Mouse (Mus musculus): ENCODE data around the gene Hes6. TPM values are rescaled to one million over a fixed set of nuclear protein-coding genes. Genes with fewer than 3 reads are reported as not detected.

Gene Hes6
- polyA plus RNA-seq, 2 experiments, result 82.8 to 91.0 TPM

GRCm38 (mm10) chr1:91419862-91420600 is 6.2 kb upstream of the Hes6 start:
- Histone ChIP-seq H3K9ac (ENCODE audit: low read depth, low read length, severe bottlenecking) (no peak overlapping the region), H3K4me3 (replicated peaks; ENCODE audit: low read length) (no peak overlapping the region), H3K4me1 (ENCODE audit: control insufficient read depth, insufficient read depth, low read length) (peaks cover 10% of the 10 kb centered on the region), H3K36me3 (ENCODE audit: control insufficient read depth, insufficient read depth, low read length) (no peaks in the 10 kb centered on the region; the same call in 1 of the 2 replicates), H3K9me3 (ENCODE audit: control insufficient read depth, low read length) (no peaks in the 10 kb centered on the region), H3K27ac (replicated peaks; ENCODE audit: low read depth, low read length) (no peak overlapping the region), H3K27me3 (ENCODE audit: control insufficient read depth, insufficient read depth, low read length) (no peaks in the 10 kb centered on the region), H3K4me2 (replicated peaks; ENCODE audit: low read depth, low read length, severe bottlenecking) (no peak overlapping the region)
- no peak for TF ChIP-seq POLR2A (IDR thresholded peaks at IDR 0.05; ENCODE audit: borderline replicate concordance, extremely low read depth, insufficient read depth, insufficient read length)
- DNase-seq (ENCODE audit: low spot score) (no peak), ATAC-seq (ENCODE audit: low FRiP score, low read depth) (no peak)
- 65% methylated on average over 10 of the region's 10 CpGs for WGBS

GRCm38 (mm10) chr1:91417991-91418390 is 4.2 kb upstream of the Hes6 start:
- peaks cover 15% of the 10 kb centered on the region for H3K4me1 ChIP-seq (ENCODE audit: control insufficient read depth, insufficient read depth, low read length)

GRCm38 (mm10) chr1:91415311-91415710 is 1.5 kb upstream of the Hes6 start:
- Histone ChIP-seq H3K9ac (ENCODE audit: low read depth, low read length, severe bottlenecking) (no peak overlapping the region), H3K27me3 (ENCODE audit: control insufficient read depth, insufficient read depth, low read length) (no peaks in the 10 kb centered on the region), H3K9me3 (ENCODE audit: control insufficient read depth, low read length) (no peaks in the 10 kb centered on the region), H3K36me3 (ENCODE audit: control insufficient read depth, insufficient read depth, low read length) (no peaks in the 10 kb centered on the region; the same call in 1 of the 2 replicates), H3K4me1 (ENCODE audit: control insufficient read depth, insufficient read depth, low read length) (peaks cover 26% of the 10 kb centered on the region), H3K4me2 (replicated peaks; ENCODE audit: low read depth, low read length, severe bottlenecking) (0 out of 2 replicates have a peak overlapping the region, but pooled peaks have one; percentile 99), H3K27ac (replicated peaks; ENCODE audit: low read depth, low read length) (peak overlapping the region; percentile 64), H3K4me3 (replicated peaks; ENCODE audit: low read length) (no peak overlapping the region)
- WGBS, result 73% methylated on average over 5 of the region's 5 CpGs
- no peak for TF ChIP-seq POLR2A (IDR thresholded peaks at IDR 0.05; ENCODE audit: borderline replicate concordance, extremely low read depth, insufficient read depth, insufficient read length)
- ATAC-seq (ENCODE audit: low FRiP score, low read depth) (no peak), DNase-seq (ENCODE audit: low spot score) (no peak)

More at GRCm38 (mm10) chr1:91417991-91418390, 4.2 kb upstream of the Hes6 start:
- 25% methylated on average over 1 of the region's 1 CpGs for WGBS
- H3K9ac ChIP-seq (ENCODE audit: low read depth, low read length, severe bottlenecking), result no peak overlapping the region
- no peak overlapping the region for H3K4me3 ChIP-seq (replicated peaks; ENCODE audit: low read length)
- H3K4me2 ChIP-seq (replicated peaks; ENCODE audit: low read depth, low read length, severe bottlenecking), result no peak overlapping the region
- DNase-seq (ENCODE audit: low spot score), result no peak
- H3K27ac ChIP-seq (replicated peaks; ENCODE audit: low read depth, low read length), result no peak overlapping the region
- no peak for TF ChIP-seq POLR2A (IDR thresholded peaks at IDR 0.05; ENCODE audit: borderline replicate concordance, extremely low read depth, insufficient read depth, insufficient read length)
- no peaks in the 10 kb centered on the region for H3K9me3 ChIP-seq (ENCODE audit: control insufficient read depth, low read length)
- H3K27me3 ChIP-seq (ENCODE audit: control insufficient read depth, insufficient read depth, low read length), result no peaks in the 10 kb centered on the region
- ATAC-seq (ENCODE audit: low FRiP score, low read depth), result no peak
- H3K36me3 ChIP-seq (ENCODE audit: control insufficient read depth, insufficient read depth, low read length), result no peaks in the 10 kb centered on the region; the same call in 1 of the 2 replicates

- H3K4me2 ChIP-seq (replicated peaks; ENCODE audit: low read depth, low read length, severe bottlenecking), result peak overlapping the region; percentile 99
- H3K27me3 ChIP-seq (ENCODE audit: control insufficient read depth, insufficient read depth, low read length), result no peaks in the 10 kb centered on the region
- ATAC-seq (ENCODE audit: low FRiP score, low read depth), result no peak
- H3K9me3 ChIP-seq (ENCODE audit: control insufficient read depth, low read length), result no peaks in the 10 kb centered on the region
- no peak for TF ChIP-seq POLR2A (IDR thresholded peaks at IDR 0.05; ENCODE audit: borderline replicate concordance, extremely low read depth, insufficient read depth, insufficient read length)
- no peak overlapping the region; the same call in 1 of the 2 replicates for H3K9ac ChIP-seq (ENCODE audit: low read depth, low read length, severe bottlenecking)
- H3K36me3 ChIP-seq (ENCODE audit: control insufficient read depth, insufficient read depth, low read length), result no peaks in the 10 kb centered on the region; the same call in 1 of the 2 replicates
- H3K27ac ChIP-seq (replicated peaks; ENCODE audit: low read depth, low read length), result peak overlapping the region; percentile 64
- peak; percentile 49 for DNase-seq (ENCODE audit: low spot score)
- H3K4me3 ChIP-seq (replicated peaks; ENCODE audit: low read length), result no peak overlapping the region
- peaks cover 26% of the 10 kb centered on the region for H3K4me1 ChIP-seq (ENCODE audit: control insufficient read depth, insufficient read depth, low read length)
- 32% methylated on average over 4 of the region's 4 CpGs for WGBS
These were observed 1.1 kb upstream of the Hes6 start for GRCm38 (mm10) chr1:91414903-91415302.

GRCm38 (mm10) chr1:91413536-91413897 is 321 bp downstream of the Hes6 start:
- Histone ChIP-seq H3K27me3 (ENCODE audit: control insufficient read depth, insufficient read depth, low read length) (no peaks in the 10 kb centered on the region), H3K4me1 (ENCODE audit: control insufficient read depth, insufficient read depth, low read length) (peaks cover 26% of the 10 kb centered on the region), H3K36me3 (ENCODE audit: control insufficient read depth, insufficient read depth, low read length) (no peaks in the 10 kb centered on the region; the same call in 1 of the 2 replicates), H3K9me3 (ENCODE audit: control insufficient read depth, low read length) (no peaks in the 10 kb centered on the region), H3K4me2 (replicated peaks; ENCODE audit: low read depth, low read length, severe bottlenecking) (peak overlapping the region; percentile 99), H3K27ac (replicated peaks; ENCODE audit: low read depth, low read length) (peak overlapping the region; percentile 64), H3K9ac (ENCODE audit: low read depth, low read length, severe bottlenecking) (peak overlapping the region; percentile 48; the same call in 1 of the 2 replicates), H3K4me3 (replicated peaks; ENCODE audit: low read length) (peak overlapping the region; percentile 82)
- no peak for ATAC-seq (ENCODE audit: low FRiP score, low read depth)
- WGBS, result 0% methylated on average over 14 of the region's 14 CpGs
- no peak for TF ChIP-seq POLR2A (IDR thresholded peaks at IDR 0.05; ENCODE audit: borderline replicate concordance, extremely low read depth, insufficient read depth, insufficient read length)
- no peak for DNase-seq (ENCODE audit: low spot score)

Data from limb, embryonic 14.5 days (tissue).